Mouse (Mus musculus): ENCODE data around the gene Gatad2a. TPM values are rescaled to one million over a fixed set of nuclear protein-coding genes. Genes with fewer than 3 reads are reported as not detected.
A peak's percentile ranks its signal among the peaks of the same experiment; 100 is the strongest.
"Not testable (repeated sequence)": the region's sequence is repeated elsewhere in the genome, so short reads cannot be mapped to it uniquely, and the experiment has no call there.

Gene Gatad2a
- polyA plus RNA-seq, 1 experiment from 2014 or later, result 26.6 TPM

GRCm38 (mm10) chr8:69954642-69955041 is 41.5 kb downstream of the Gatad2a start:
- no peak for ATAC-seq (ENCODE audit: low FRiP score)
- H3K9me3 ChIP-seq, result no peaks in the 10 kb centered on the region
- H3K9ac ChIP-seq, result no peak overlapping the region
- no peak overlapping the region for H3K27ac ChIP-seq
- peaks cover 33% of the 10 kb centered on the region for H3K4me1 ChIP-seq (replicated peaks)
- no peaks in the 10 kb centered on the region for H3K27me3 ChIP-seq
- WGBS, result 73% methylated on average over 1 of the region's 1 CpGs
- no peak overlapping the region for H3K4me2 ChIP-seq
- H3K36me3 ChIP-seq, result no peaks in the 10 kb centered on the region
- no peak overlapping the region for H3K4me3 ChIP-seq

DNA sequence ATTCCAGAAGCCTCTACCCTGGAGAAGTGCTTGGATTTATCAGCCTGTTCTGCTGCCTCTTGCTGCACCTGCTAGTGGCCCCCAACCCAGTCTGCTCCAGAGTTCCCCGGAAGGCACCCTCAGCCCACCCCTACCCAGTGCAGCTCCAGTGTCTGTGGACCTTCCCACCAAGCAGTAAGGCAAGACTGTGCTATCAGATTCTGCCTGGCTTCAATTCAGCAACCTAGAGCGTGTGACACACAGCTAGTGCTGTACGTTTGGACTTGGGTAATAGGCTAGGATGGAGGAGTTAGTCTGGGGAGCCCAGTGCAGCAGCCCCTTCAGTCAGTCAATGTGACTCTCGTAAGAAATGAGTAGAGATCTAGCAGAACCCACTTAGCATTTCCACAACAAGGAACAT is 42.0 kb downstream of the Gatad2a start:
- WGBS, result 75% methylated on average over 4 of the region's 4 CpGs
- no peaks in the 10 kb centered on the region for H3K36me3 ChIP-seq

DNA sequence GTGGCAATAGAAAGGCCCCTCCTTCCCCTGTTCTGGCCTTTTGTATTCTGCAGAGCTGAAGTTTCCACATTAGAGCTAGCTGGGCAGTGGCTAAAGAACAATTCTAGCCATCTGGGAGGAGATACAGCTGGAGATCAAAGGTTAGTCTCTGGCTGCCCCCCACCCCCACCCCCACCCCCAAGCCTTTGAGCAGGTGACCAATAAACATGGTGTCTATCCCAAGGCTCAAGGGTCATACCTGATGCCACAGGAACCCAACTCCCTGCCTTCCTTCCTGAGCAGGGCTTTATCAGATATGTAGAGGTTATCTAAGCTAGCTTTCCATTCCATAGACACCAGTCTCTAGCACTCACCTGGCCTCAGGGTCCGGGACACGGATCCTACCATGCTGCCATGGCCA is 45.9 kb downstream of the Gatad2a start:
- Histone ChIP-seq H3K9ac (no peak overlapping the region), H3K9me3 (no peaks in the 10 kb centered on the region), H3K36me3 (no peaks in the 10 kb centered on the region), H3K27me3 (no peaks in the 10 kb centered on the region), H3K27ac (no peak overlapping the region), H3K4me2 (no peak overlapping the region), H3K4me3 (no peak overlapping the region), H3K4me1 (replicated peaks) (peaks cover 11% of the 10 kb centered on the region)
- no peak for ATAC-seq (ENCODE audit: low FRiP score)
- WGBS, result 94% methylated on average over 2 of the region's 2 CpGs

More for the DNA sequence above, 42.0 kb downstream of the Gatad2a start:
- Histone ChIP-seq H3K9me3 (no peaks in the 10 kb centered on the region), H3K4me1 (replicated peaks) (peaks cover 33% of the 10 kb centered on the region), H3K4me2 (no peak overlapping the region), H3K27me3 (no peaks in the 10 kb centered on the region), H3K27ac (no peak overlapping the region), H3K4me3 (no peak overlapping the region), H3K9ac (no peak overlapping the region)
- no peak for ATAC-seq (ENCODE audit: low FRiP score)

- H3K4me2 ChIP-seq; H3K4me3 ChIP-seq; H3K27me3 ChIP-seq; H3K9ac ChIP-seq; ATAC-seq (ENCODE audit: low FRiP score); H3K4me1 ChIP-seq (replicated peaks); H3K27ac ChIP-seq; H3K9me3 ChIP-seq; H3K36me3 ChIP-seq: not testable (repeated sequence)
- 80% methylated on average over 3 of the region's 3 CpGs for WGBS
Measured at GRCm38 (mm10) chr8:69942495-69942894, 53.7 kb downstream of the Gatad2a start.

DNA sequence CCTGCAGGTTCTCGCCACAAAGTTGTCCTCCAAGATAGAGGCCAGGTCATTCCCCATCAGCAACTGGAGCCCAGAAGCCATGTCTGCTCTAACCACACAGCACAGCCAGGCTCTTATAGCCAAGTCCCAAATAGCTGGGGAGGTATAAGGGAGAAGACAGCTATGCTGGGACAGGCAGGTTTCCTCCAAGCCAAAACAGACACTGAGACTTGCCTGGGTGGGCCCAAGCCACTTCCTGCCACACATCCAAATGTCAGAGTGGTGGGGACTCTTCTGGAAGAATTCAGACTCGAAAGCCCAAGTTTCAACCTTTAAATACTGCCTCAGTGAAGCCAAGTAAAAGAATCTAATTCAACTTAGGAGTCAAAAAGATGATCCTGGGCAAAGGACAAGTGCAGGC is 55.8 kb downstream of the Gatad2a start:
- no peak overlapping the region for H3K27ac ChIP-seq
- no peak overlapping the region for H3K4me3 ChIP-seq
- WGBS, result 94% methylated on average over 2 of the region's 2 CpGs
- H3K4me2 ChIP-seq, result no peak overlapping the region
- no peak for ATAC-seq (ENCODE audit: low FRiP score)
- H3K27me3 ChIP-seq, result no peaks in the 10 kb centered on the region
- no peaks in the 10 kb centered on the region for H3K9me3 ChIP-seq
- peaks cover 6% of the 10 kb centered on the region for H3K36me3 ChIP-seq
- no peak overlapping the region for H3K9ac ChIP-seq
- peaks cover 12% of the 10 kb centered on the region for H3K4me1 ChIP-seq (replicated peaks)

GRCm38 (mm10) chr8:69939633-69940032 is 56.6 kb downstream of the Gatad2a start:
- peaks cover 12% of the 10 kb centered on the region for H3K4me1 ChIP-seq (replicated peaks)
- H3K4me2 ChIP-seq, result no peak overlapping the region
- H3K4me3 ChIP-seq, result no peak overlapping the region
- 61% methylated on average over 3 of the region's 3 CpGs for WGBS
- H3K27me3 ChIP-seq, result no peaks in the 10 kb centered on the region
- H3K36me3 ChIP-seq, result peaks cover 9% of the 10 kb centered on the region
- no peaks in the 10 kb centered on the region for H3K9me3 ChIP-seq
- no peak for ATAC-seq (ENCODE audit: low FRiP score)
- no peak overlapping the region for H3K9ac ChIP-seq
- H3K27ac ChIP-seq, result no peak overlapping the region

DNA sequence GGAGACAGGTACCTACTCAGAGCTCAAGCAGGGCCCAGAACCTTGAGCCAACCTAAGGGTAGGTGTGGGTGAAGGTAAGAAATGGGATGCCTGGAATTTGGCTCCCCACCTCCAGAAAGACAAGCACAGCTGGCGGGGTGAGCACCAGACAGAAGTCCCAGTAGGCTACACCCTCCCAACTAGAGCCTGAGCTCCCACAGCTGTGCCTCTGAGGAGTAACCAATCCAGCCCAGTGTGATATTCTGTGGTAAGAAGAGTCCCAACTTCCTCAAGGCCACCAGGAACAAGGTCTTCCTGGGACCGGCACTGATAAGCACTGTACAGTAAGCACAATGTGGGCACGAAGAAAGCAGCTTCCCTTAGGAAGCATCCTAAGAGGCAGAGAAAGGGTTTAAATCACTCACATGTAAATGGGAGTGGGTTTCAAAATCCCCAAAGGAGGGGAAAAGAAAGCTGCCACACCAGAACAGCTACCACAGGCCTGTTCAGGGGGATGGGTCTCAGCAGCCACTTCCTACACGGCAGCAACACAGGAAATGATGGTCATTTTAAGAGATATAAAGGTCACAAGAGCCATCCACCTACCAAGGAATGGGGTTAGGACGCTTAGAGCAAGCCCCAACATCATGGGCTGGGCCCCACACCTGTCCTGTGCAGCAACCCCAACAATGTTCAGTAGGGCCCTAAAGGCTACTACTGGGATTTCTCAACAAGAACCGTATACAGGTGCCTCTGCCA is 57.8 kb downstream of the Gatad2a start:
- H3K4me1 ChIP-seq (replicated peaks), result peaks cover 12% of the 10 kb centered on the region
- H3K4me3 ChIP-seq, result no peak overlapping the region
- no peak overlapping the region for H3K4me2 ChIP-seq
- 84% methylated on average over 6 of the region's 6 CpGs for WGBS
- H3K27me3 ChIP-seq, result no peaks in the 10 kb centered on the region
- peaks cover 9% of the 10 kb centered on the region for H3K36me3 ChIP-seq
- no peak overlapping the region for H3K9ac ChIP-seq
- H3K9me3 ChIP-seq, result no peaks in the 10 kb centered on the region
- no peak overlapping the region for H3K27ac ChIP-seq
- no peak for ATAC-seq (ENCODE audit: low FRiP score)

- 93% methylated on average over 3 of the region's 3 CpGs for WGBS
- H3K27ac ChIP-seq, result no peak overlapping the region
- ATAC-seq (ENCODE audit: low FRiP score), result no peak
- no peaks in the 10 kb centered on the region for H3K9me3 ChIP-seq
- H3K36me3 ChIP-seq, result peaks cover 9% of the 10 kb centered on the region
- no peak overlapping the region for H3K4me2 ChIP-seq
- H3K4me1 ChIP-seq (replicated peaks), result peaks cover 12% of the 10 kb centered on the region
- no peaks in the 10 kb centered on the region for H3K27me3 ChIP-seq
- no peak overlapping the region for H3K4me3 ChIP-seq
- no peak overlapping the region for H3K9ac ChIP-seq
Measured at GRCm38 (mm10) chr8:69937466-69937865, 58.7 kb downstream of the Gatad2a start.

DNA sequence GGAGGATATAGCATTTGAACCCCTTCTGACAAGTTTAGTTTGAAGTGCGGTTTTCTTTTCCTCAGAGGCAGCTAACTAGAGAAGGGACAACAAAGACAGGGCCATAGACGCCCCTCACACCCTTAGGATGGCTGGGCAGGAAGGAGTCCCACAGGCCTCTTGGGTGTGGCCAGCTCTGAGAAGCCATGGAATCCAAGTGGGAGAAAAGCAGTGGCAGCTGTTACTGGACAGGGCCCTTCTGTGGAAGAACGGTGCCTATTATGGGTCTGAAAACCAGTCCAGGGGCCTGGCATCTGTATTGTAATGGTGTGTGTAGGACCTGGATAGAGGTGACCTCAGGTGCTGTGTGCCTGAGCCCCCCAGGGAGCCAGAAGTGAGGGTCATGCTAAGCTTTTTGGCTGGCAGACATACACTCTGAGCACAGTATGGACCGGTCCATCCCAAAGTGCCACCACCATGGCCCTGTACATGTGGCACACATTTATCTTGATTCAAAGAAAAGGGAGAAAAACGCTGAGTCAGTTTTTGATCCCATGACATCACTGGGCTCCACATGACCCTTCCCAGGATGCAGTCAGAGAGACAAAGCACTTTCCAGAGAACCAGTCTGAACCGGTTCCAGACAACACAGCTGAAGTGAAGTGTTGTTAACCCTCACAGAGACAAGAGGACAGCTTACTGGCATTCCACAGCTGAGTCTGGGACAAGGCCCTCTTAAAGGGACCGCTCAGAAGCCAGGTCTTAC is 60.0 kb downstream of the Gatad2a start:
- no peak overlapping the region for H3K4me2 ChIP-seq
- H3K9ac ChIP-seq, result peak overlapping the region; percentile 46; the same call in 1 of the 2 replicates
- no peak overlapping the region for H3K4me3 ChIP-seq
- peaks cover 12% of the 10 kb centered on the region for H3K4me1 ChIP-seq (replicated peaks)
- WGBS, result 71% methylated on average over 7 of the region's 7 CpGs
- no peaks in the 10 kb centered on the region for H3K9me3 ChIP-seq
- peak overlapping the region; percentile 31 for H3K27ac ChIP-seq
- H3K36me3 ChIP-seq, result peaks cover 9% of the 10 kb centered on the region
- ATAC-seq (ENCODE audit: low FRiP score), result peak; percentile 71; the same call in 1 of the 2 replicates
- H3K27me3 ChIP-seq, result no peaks in the 10 kb centered on the region

- Histone ChIP-seq H3K9ac (no peak overlapping the region), H3K9me3 (no peaks in the 10 kb centered on the region), H3K27me3 (no peaks in the 10 kb centered on the region), H3K36me3 (peaks cover 9% of the 10 kb centered on the region), H3K4me3 (no peak overlapping the region), H3K4me2 (no peak overlapping the region), H3K4me1 (replicated peaks) (peaks cover 12% of the 10 kb centered on the region), H3K27ac (no peak overlapping the region)
- 89% methylated on average over 3 of the region's 3 CpGs for WGBS
- no peak for ATAC-seq (ENCODE audit: low FRiP score)
Measured at GRCm38 (mm10) chr8:69935431-69935830, 60.8 kb downstream of the Gatad2a start.

- peaks cover 12% of the 10 kb centered on the region for H3K4me1 ChIP-seq (replicated peaks)
- WGBS, result 91% methylated on average over 5 of the region's 5 CpGs
- no peak for ATAC-seq (ENCODE audit: low FRiP score)
- no peaks in the 10 kb centered on the region for H3K9me3 ChIP-seq
- no peak overlapping the region for H3K4me2 ChIP-seq
- H3K9ac ChIP-seq, result no peak overlapping the region
- H3K27me3 ChIP-seq, result no peaks in the 10 kb centered on the region
- peaks cover 9% of the 10 kb centered on the region for H3K36me3 ChIP-seq
- no peak overlapping the region for H3K27ac ChIP-seq
- no peak overlapping the region for H3K4me3 ChIP-seq
Measured at GRCm38 (mm10) chr8:69934582-69934981, 61.6 kb downstream of the Gatad2a start.

- Histone ChIP-seq H3K4me2 (no peak overlapping the region), H3K9me3 (no peaks in the 10 kb centered on the region), H3K27me3 (no peaks in the 10 kb centered on the region), H3K9ac (no peak overlapping the region), H3K36me3 (peaks cover 9% of the 10 kb centered on the region), H3K27ac (no peak overlapping the region), H3K4me1 (replicated peaks) (peaks cover 12% of the 10 kb centered on the region), H3K4me3 (no peak overlapping the region)
- no peak for ATAC-seq (ENCODE audit: low FRiP score)
- WGBS, result 79% methylated on average over 2 of the region's 2 CpGs
Measured at GRCm38 (mm10) chr8:69933811-69934210, 62.4 kb downstream of the Gatad2a start.

- H3K4me3 ChIP-seq, result no peak overlapping the region
- ATAC-seq (ENCODE audit: low FRiP score), result no peak
- no peaks in the 10 kb centered on the region; the same call in 1 of the 2 replicates for H3K4me1 ChIP-seq (replicated peaks)
Measured at GRCm38 (mm10) chr8:69926901-69927300, 69.3 kb downstream of the Gatad2a start.

More at GRCm38 (mm10) chr8:69926901-69927300, 69.3 kb downstream of the Gatad2a start:
- Histone ChIP-seq H3K9ac (no peak overlapping the region), H3K27me3 (no peaks in the 10 kb centered on the region), H3K4me2 (no peak overlapping the region), H3K9me3 (no peaks in the 10 kb centered on the region), H3K36me3 (peaks cover 5% of the 10 kb centered on the region; the same call in 1 of the 2 replicates), H3K27ac (no peak overlapping the region)

Measured in hindbrain, embryonic 13.5 days (tissue).